Mouse (Mus musculus): ENCODE data around the gene Mfsd14a.
"Not testable (repeated sequence)": the region's sequence is repeated elsewhere in the genome, so short reads cannot be mapped to it uniquely, and the experiment has no call there.

The Mfsd14a gene

DNA sequence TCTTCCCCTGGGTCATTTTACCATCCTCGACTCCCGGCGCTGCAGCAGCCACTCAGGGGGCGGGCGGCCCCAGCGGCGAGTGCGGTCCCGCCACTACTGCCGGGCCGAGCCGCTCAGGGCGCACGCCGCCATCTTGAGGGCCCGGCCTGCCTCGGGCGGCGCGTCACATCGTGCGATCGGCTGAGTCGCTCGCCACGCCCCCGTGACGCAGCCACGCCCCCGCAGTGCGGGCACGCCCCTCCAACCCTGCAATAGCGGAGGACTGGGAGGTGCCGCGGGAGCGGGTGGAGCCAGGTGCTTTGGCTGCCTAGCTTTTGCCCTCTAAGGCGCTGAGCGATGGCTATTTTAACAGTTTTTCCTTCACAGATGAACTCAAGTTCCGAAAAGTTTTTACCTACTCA is at the start of gene Mfsd14a:
TSS of gene Mfsd14a (minus strand) at position 215 of the 401 bp plus-strand sequence.
- in situ Hi-C loops (cut with MboI, MseI) = no loop called here

DNA sequence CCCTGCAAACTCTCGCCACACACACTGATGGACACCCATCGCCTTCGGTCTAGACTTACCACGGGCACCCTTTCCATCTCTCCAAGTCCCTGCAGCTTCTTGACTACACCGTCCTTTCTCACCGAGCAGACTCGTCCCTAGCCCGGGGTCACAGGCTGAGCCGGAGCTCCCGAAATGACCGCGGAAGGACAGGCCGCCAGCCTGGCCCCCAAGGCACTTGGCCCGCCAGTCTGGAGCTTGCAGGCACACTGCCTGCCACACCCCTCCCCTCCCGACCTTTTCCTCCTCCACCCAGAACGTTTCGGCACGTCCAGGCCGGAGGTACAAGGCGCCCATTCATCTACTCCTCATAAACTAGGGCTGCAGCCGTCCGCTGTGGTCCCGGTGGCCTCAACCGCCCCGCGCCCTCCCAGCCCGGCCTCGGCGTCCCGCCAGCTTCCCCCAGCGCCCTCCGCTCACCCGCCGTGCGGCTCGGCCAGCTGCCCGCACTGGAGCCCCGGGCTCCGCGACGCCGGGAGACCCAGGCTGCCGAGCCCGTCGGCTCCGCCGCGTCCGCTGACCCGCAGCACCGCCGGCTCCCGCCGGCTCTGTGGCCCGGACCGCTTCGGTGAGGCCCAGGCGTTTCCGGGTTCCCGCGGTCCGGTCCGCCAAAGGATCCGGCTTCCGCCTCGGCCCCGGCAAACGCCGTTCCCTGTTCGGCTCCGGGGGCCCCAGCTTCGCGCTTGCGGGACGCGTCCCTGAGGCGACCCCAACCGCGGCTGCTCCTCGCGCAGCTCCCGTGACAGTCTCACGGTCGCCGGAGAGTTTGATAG is 49.4 kb upstream of the Mfsd14a start:
- in situ Hi-C loops (cut with MboI, MseI) = no loop called here

DNA sequence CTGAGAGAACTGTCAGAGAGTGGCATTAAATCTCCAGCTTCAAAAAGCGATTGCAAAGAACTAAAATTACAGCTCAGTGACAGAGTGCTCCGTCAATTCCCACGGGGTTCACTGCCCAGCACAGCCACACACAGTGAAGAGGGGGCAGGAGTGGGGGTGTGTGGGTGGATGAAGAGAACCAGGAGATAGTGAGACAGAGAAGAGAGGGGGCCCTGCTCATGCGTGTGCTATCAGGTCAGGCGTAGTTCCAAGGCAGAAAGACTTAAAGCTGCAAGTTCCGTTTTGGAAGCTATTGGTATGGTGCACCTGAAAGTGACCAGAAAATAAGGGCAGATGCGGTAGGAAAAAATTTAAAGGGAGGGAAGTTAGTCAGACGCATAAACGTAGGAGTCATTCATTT is 48.5 kb upstream of the Mfsd14a start:
- in situ Hi-C loops (cut with MboI, MseI) = no loop called here

DNA sequence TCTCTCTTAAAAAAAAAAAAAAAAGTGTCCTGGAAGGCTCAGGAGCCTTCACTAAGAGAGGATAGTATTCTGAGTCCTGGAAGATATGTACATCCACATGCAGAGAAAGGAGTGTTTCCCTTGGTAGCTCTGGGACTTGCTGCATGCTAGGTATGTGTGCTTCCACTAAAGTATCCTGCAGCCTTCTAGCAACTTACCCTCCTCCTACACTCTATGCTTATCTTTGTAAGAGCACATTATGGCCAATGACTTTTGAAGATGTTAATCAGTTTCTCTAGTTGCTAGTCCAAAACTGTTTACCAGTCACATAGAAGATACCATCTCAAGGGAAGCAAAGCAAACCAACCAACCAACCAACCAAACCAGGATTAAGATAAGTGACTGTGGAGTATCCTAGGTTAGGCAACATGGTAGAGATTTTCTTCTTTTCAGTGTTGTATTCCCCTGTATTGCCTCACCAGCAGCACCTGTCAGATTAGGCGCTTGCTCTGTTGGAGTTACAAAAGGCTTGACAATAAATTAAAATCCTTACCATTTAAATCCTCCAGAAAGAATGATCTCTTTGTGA is 43.2 kb upstream of the Mfsd14a start:
- in situ Hi-C loops (cut with MboI, MseI) = no loop called here

DNA sequence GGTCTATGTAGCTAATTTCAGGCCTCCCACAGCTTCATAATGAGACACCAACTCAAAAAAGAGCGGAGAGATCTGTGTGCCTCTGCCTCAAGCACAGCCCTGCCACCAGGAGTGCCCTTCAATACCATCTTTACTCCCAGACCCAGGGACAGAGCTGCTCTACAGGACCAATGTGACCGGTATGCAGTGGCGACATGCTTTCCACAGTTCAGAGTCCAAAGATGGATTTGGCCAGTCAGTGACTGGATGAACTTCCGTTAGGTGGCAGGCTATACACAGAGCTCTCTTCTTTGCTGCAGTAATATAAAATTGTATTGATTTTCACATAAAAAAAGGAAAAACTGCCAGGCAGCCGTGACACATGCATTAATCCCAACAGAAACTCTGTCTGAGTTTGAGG is 41.4 kb upstream of the Mfsd14a start:
- in situ Hi-C loops (cut with MboI, MseI) = no loop called here

DNA sequence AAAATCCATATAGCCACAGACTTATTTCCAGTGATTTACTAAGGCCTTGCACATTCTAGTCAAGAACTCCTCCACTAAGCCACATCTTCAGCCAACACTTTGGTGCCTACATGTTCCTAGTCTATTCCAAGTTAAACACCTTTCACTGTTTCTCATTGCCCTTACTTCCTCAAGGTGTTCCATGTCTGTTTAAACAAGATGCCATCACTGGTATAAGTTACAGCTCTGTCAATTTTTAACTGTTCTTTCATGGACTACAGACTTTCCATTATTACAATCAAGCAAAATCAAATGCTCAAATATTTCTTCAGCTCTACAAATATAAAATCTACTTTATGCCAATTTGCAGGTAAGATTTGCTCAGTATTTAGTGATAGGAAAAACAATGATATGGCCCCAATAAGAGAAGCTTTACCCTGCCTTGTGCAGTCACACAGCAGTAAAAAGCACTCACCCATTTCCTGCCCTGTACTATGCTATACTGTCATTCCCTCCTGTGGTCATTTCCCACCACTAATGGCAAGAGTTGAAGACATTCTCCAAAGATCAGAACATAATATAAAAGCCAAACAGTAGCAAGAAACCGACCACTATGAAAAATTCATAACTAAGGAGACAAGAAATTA is 40.3 kb upstream of the Mfsd14a start:
- in situ Hi-C loops (cut with MboI, MseI) = no loop called here

DNA sequence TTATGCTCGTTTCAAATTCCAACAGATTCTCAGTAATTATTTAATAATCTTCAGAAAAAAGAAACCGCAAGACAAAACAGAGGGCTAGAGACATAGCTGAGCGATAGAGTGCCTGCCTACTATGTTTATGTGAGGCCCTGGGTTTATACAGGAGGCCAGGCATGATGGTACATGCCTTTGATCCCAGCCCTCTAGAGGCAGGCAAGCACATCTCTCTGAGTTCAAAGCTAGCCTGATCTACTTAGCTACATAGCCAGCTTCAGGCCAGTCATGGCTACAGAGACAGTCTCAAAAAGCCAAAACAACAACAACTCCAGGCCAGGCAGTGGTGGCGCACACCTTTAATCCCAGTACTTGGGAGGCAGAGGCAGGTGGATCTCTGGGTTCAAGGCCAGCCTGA is 39.1 kb upstream of the Mfsd14a start:
- in situ Hi-C loops (cut with MboI, MseI) = no loop called here

DNA sequence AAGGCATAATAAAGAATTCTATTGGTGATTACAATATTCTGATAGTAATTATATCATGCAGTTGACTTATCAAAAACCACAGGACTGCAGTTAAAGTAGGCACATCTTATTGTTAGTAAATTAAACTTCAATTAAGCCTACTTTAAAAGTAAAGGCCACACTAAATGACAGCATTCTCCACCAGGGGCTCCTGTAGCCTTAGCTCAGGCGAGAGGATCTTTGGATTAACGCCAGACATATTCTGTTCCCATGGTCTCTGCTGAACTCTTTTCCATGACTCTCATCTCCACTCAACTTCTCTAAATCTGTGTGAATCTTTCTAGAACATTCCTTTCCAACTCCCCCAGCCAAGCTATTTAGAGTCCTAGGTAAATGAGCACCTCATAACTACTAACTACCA is 36.3 kb upstream of the Mfsd14a start:
- in situ Hi-C loops (cut with MboI, MseI) = loop anchor here in 1 of 2 experiments (25.0 kb wide), 1 partner anchor 1786 kb away; the partner anchor contains the start of gene Olfm3

DNA sequence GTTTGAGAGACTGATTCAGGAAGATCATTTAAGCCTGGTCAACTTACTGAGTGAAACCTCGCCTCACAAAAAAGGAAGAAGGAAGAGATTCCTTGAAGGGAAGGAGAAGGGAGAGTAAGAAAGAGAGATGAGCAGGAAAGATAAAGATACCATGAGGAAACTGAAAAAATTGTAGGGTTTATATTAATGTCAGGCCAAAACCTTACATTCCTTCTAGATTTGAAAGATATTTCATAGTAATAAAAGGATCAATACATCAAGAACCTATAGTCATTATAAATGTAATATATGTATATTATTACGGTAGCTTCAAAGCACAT is 33.1 kb upstream of the Mfsd14a start:
- in situ Hi-C loops (cut with MboI, MseI) = loop anchor here in 1 of 2 experiments (25.0 kb wide), 1 partner anchor 1783 kb away; the partner anchor contains the start of gene Olfm3

DNA sequence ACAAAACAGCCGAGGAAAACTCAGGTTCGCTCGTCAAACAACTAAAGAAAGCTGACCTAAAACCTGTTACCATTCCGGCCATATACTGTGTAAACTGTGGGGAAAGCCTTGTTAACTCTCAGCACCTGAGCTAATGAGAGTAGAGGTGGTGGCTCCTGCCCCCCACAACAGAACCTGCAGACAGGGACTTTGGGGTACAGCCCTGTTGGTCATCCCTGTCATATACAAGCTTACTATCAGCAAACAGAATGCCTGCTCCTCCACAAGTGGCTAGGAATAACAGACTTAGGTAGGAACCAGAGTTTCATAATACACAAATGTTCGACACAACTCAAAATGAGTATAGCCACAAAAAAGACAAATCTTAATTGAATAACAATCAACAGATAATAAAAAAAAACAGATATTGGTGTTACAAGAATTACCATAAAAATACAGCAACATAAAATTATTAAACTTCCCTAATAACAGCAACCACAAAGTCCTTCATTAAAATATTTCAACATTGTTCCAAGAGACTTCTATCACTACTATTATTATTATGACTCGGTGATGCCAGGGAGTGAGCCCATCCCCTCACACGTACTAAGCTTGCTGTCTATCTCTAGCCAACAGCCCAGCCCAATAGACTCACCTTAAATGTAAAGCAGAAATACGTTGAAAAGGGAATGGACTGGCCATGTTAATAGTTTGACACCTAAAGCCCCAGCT is 32.6 kb upstream of the Mfsd14a start:
- in situ Hi-C loops (cut with MboI, MseI) = loop anchor here in 1 of 2 experiments (25.0 kb wide), 1 partner anchor 1783 kb away; the partner anchor contains the start of gene Olfm3

DNA sequence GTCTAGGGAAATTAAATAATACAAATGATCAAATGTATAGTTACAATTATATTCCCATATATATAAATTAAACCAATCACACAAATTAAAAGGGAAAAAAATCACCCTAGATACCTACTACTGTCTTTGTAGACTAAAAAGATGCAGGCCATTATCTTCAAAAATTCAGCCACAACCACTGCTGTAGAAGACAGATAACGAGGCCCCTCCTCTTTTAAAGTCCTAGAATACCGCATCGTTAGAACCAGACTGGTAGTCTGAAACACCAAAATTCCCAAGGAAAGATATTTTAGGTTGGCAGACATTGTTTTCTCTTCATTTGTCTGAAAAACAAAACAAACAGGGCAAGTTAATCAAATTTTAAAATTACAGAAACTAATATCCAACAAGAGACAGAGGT is 31.8 kb upstream of the Mfsd14a start:
- in situ Hi-C loops (cut with MboI, MseI) = loop anchor here in 1 of 2 experiments (25.0 kb wide), 1 partner anchor 1782 kb away; the partner anchor contains the start of gene Olfm3

DNA sequence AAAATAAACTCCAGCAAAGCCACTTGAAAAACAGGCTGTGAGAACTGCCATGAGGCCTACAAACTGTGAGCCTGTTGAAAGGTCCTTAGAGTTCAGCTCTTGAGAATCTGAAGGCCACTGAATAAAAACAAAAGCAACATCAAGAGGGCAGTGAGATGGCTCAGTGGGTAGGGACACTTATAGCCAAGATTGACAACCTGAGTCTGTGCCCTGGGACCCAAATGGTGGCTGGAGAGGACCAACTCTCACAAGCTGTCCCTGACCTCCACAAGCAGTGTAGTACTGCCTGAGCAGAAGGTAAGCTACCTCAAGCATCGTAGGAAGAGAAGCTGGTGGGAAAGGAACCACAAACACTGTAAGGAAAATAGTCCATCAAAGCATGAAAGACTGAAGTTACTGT is 18.7 kb upstream of the Mfsd14a start, which contains the start of gene Gm43191:
TSS of gene Gm43191 (minus strand) at position 101 of the 400 bp plus-strand sequence.
- in situ Hi-C loops (cut with MboI, MseI) = loop anchor here (5.0 to 25.0 kb wide), 3 partner anchors 61 to 1769 kb away; partner anchors contain the start of gene Olfm3 (in 1 of the 2)

DNA sequence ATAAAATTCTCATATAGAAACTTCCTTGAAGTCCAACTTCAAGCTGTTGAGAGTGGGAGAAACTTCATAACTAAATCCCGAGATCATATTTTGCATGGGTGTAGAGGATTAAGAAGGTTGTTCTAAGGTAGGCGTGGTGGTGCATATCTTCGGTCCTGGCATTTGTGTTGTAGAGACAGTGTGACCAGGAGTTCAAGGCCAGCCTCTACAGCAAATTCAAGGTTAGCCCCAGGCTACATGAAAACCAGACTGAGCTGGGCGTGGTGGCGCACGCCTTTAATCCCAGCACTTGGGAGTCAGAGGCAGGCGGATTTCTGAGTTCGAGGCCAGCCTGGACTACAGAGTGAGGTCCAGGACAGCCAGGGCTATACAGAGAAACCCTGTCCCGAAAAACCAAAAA is 1.8 kb upstream of the Mfsd14a start:
- in situ Hi-C loops (cut with MboI, MseI) = not testable (repeated sequence)

DNA sequence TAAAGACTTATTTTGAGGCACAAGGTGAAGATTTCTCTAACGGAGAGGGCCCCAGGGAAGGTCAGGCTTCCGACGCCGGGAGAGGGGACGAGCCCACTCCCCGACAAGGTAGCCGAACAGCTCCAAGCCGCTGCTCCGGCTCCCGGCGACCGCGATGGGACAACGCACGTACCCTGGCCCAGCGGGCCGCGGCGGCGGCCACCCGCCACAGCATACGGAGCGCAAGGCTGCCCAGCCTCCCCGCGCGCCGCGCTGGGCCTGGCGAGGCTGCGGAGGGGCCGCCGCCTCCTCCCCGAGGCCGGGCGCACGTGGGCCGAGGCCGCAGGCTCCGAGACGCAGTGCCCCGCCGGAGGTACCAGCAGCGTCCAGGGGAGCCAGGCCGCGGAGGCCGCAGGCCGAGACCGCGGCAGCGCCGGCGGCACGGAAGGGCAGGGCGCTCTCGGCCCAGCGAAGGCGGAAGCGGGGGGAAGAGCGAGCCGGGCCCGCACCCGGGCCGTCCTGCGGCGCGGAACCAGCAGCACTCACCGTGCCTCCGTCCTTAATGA is 535 bp downstream of the Mfsd14a start:
- in situ Hi-C loops (cut with MboI, MseI) = no loop called here

DNA sequence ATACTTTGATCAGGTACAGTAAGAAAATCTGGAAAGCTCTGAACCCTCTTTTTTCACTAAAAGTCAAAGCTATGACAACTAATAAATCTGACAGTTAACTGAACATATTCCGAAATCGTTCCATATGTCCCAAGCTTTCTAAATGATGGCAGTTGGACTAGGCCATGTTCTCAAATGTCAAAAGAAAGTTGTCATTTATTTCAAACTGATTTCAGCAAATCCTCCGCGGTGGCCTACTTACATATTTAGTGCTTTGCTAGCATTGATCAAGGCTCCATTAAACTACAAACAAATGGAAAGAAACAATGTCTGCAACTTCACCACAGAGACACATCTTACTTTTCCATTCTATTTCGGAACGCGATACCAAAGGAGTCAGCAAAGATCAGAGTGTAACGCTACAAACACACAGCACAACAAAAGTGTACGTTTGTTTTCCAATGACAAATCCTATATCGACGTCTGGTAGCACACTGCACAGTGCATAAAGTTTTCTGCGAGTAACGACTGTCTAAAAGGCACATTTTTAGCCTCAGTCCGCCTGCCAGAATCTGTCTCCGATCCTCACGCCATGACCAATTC is 1.1 kb downstream of the Mfsd14a start:
- in situ Hi-C loops (cut with MboI, MseI) = no loop called here

DNA sequence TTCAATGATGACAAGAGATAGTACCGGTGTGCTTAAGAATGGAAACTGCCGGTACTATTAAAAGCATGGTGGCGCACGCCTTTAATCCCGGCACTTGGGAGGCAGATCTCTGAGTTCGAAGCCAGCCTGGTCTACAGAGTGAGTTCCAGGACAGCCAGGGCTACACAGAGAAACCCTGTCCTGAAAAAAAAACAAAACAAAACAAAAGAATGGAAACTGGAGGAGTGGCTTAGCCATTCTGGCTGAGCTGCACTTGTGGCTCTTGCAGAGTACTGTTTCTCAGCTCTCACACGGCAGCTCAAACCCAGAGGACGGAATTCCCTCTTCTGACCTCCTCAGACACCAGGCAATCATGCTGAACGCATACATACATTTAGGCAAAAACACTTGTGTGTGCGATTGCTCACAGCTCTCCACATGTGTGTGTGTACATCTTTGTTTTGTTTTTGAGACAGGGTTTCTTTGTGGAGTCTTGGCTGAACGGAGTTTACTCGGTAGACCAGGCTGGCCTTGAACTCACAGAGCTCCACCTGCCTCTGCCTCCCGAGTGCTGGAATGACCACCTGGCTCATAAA is 2.5 kb downstream of the Mfsd14a start:
- in situ Hi-C loops (cut with MboI, MseI) = no loop called here

DNA sequence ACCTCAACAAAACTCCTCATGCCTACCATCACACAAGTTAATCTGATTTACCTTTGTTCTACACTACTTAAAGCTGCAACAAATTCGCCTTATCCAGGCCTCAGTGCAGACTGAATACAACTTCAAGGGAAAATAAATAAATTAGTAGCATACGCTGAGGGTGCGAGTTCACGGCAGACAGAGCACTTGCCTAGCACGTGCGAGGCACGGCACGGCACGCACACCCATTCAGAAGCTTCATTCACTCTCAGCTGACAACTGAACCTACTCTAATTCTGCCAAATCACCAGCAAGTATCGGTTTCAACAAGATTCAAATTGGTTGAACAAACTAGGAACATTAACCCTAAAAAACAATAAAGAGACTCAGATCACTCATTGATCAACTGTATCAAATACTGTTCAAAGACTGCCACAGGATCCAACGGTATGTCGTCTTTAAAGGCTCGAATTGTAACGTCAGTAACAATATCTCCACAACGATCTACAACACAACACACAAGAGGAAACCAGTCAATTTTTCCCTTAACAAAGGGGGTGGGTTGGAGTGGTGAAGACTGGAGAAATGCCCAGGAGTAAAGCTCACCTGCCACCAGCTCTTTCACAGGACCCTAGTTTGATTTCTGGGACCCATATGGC is 3.4 kb downstream of the Mfsd14a start:
- in situ Hi-C loops (cut with MboI, MseI) = no loop called here

DNA sequence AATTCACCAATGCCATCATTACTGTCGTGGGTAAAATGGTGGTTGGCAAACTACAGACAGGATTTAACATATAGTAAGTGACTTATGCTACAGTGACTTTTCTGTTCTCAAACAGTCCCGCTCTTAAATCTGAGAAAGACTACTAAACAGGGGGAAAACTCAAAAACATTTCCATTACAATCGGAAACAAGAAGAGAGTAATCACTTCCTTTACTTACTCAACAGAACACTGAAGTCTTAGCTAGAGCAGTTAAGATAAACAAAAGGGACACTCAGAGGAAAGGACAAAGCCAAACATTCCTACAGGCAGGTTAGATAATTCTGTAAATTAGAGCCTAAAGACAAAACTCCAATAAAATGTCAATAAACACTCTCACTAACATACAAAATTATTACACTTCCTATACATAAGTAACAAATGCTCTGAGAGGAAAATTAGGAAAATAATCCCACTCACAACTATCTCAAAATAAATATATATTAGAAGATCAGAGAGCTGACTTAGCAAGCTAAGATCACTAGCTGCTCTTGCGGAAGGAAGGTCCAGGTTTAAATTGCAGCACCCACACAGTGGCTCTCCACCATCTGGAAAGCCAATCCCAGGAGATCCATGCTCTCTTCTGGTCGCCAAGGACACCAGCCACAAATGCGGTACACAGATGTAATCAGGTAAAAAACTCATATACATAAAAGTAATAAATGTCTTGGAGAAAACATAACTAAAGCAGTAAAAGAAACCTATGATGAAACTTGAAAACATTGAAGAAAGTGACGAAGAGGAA is 6.1 kb downstream of the Mfsd14a start:
- in situ Hi-C loops (cut with MboI, MseI) = no loop called here

DNA sequence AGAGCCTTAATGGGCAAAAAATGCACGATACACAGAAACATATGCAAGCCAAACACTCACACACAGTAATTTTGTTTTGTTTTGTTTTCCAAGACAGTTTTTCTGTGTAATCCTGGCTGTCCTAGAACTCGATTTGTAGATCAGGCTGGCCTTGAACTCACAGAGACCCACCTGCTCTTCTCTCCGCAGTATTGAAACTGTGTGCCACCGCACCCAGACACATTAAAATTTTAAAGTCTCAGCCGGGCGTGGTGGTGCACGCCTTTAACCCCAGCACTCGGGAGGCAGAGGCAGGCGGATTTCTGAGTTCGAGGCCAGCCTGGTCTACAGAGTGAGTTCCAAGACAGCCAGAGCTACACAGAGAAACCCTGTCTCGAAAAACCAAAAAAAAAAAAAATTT is 8.4 kb downstream of the Mfsd14a start:
- in situ Hi-C loops (cut with MboI, MseI) = not testable (repeated sequence)

All from T-helper 17 cell (primary cell).